Mouse (Mus musculus) stomach, postnatal 0 days (tissue): Measurements from ENCODE around the gene Creg1. TPM values are rescaled to one million over a fixed set of nuclear protein-coding genes. Genes with fewer than 3 reads are reported as not detected.

ENCODE experiments used
- ATAC-seq: fragments of 200-750 bp; cut with Nextera tagmentation; 2 replicates; pipeline ENCODE4 v1.8.0; 2017; ENCODE audit not compliant: low FRiP score, low TSS enrichment
- DNase-seq: peaks from one replicate; pipeline ENCODE4 v3.0.0-alpha.2; 2016; ENCODE audit warnings: low spot score
- H3K27ac ChIP-seq: fragments of 300-500 bp; sonication (generic); replicated peaks from 2 replicates; pipeline ENCODE4 v1.5.1; 2014; ENCODE audit warnings: mild to moderate bottlenecking, control low read depth
- H3K27me3 ChIP-seq: fragments of 300-500 bp; sonication (generic); 2 replicates; pipeline ENCODE4 v1.6.1; 2014; ENCODE audit warnings: low read length; ENCODE audit not compliant: control insufficient read depth, insufficient read depth
- H3K36me3 ChIP-seq: fragments of 300-500 bp; sonication (generic); 2 replicates; pipeline ENCODE4 v1.6.1; 2014; ENCODE audit warnings: low read length, mixed read lengths; ENCODE audit not compliant: control insufficient read depth, insufficient read depth
- H3K4me1 ChIP-seq: fragments of 300-500 bp; sonication (generic); replicated peaks from 2 replicates; pipeline ENCODE4 v1.6.1; 2014; ENCODE audit warnings: antibody characterized with exemption; ENCODE audit not compliant: control insufficient read depth, insufficient read depth
- H3K4me2 ChIP-seq: fragments of 300-500 bp; sonication (generic); replicated peaks from 2 replicates; pipeline ENCODE4 v1.6.1; 2014; ENCODE audit warnings: low read depth, mild to moderate bottlenecking, control low read depth, moderate library complexity
- H3K4me3 ChIP-seq: fragments of 300-500 bp; sonication (generic); 2 replicates; pipeline ENCODE4 v1.5.1; 2014; ENCODE audit warnings: low read depth, low read length, control low read depth
- H3K9ac ChIP-seq: fragments of 300-500 bp; sonication (generic); 2 replicates; pipeline ENCODE4 v1.6.1; 2014; ENCODE audit warnings: mild to moderate bottlenecking, low read length, control low read depth, mixed read lengths
- H3K9me3 ChIP-seq: fragments of 300-500 bp; sonication (generic); 2 replicates; pipeline ENCODE4 v1.6.1; 2016; ENCODE audit warnings: low read length; ENCODE audit not compliant: control insufficient read depth
- CTCF ChIP-seq: IDR thresholded peaks from 2 replicates; pipeline ENCODE4 v1.5.1; 2016; ENCODE audit warnings: antibody characterized with exemption, low read depth, mild to moderate bottlenecking, moderate library complexity
- EP300 ChIP-seq: optimal IDR thresholded peaks from 2 replicates; pipeline ENCODE3; 2016; ENCODE audit warnings: antibody characterized with exemption
- WGBS: fragments of 180-500 bp; shearing (Covaris S2); extraction: QIAGEN DNeasy Blood & Tissue Kit; methylation state at CpG from one replicate; pipeline ENCODE4 v1.1.7; 2014; 5-methylcytosine and 5-hydroxymethylcytosine counted together
- polyA plus RNA-seq: library from polyadenylated mRNA; unstranded; fragments of >200 nt; fragmentation: Nextera tagmentation; extraction: Ambion mirVana; gene quantifications from 2 replicates; pipeline ENCODE4 v1.2.1, GENCODE M21; 2015

Gene Creg1
- polyA plus RNA-seq, 1 experiment from 2014 or later = 139 TPM

- Histone ChIP-seq H3K9me3 (no peaks in the 10 kb centered on the region), H3K4me1 (no peaks in the 10 kb centered on the region), H3K36me3 (peaks cover 2% of the 10 kb centered on the region; the same call in 1 of the 2 replicates), H3K27ac (no peak overlapping the region), H3K4me3 (no peak overlapping the region), H3K27me3 (no peaks in the 10 kb centered on the region), H3K9ac (no peak overlapping the region), H3K4me2 (peak overlapping the region; percentile 38; the same call in 1 of the 2 replicates)
- TF ChIP-seq EP300 (no peak), CTCF (no peak)
- WGBS = 57% methylated on average over 7 of the region's 9 CpGs
- ATAC-seq = no peak
- no peak for DNase-seq
Observed at GRCm38 (mm10) chr1:165771998-165772397, 8.5 kb downstream of the Creg1 start.

GRCm38 (mm10) chr1:165775518-165776294 is 12.2 kb downstream of the Creg1 start:
- H3K4me3 ChIP-seq = no peak overlapping the region
- no peak overlapping the region for H3K27ac ChIP-seq
- no peak overlapping the region; the same call in 1 of the 2 replicates for H3K4me2 ChIP-seq
- no peaks in the 10 kb centered on the region for H3K9me3 ChIP-seq
- 47% methylated on average over 19 of the region's 19 CpGs for WGBS
- H3K4me1 ChIP-seq = no peaks in the 10 kb centered on the region
- no peaks in the 10 kb centered on the region for H3K27me3 ChIP-seq
- TF ChIP-seq CTCF (peak; percentile 81), EP300 (no peak)
- H3K36me3 ChIP-seq = peaks cover 2% of the 10 kb centered on the region; the same call in 1 of the 2 replicates
- H3K9ac ChIP-seq = no peak overlapping the region
- DNase-seq = peak; percentile 40
- ATAC-seq = no peak

DNA sequence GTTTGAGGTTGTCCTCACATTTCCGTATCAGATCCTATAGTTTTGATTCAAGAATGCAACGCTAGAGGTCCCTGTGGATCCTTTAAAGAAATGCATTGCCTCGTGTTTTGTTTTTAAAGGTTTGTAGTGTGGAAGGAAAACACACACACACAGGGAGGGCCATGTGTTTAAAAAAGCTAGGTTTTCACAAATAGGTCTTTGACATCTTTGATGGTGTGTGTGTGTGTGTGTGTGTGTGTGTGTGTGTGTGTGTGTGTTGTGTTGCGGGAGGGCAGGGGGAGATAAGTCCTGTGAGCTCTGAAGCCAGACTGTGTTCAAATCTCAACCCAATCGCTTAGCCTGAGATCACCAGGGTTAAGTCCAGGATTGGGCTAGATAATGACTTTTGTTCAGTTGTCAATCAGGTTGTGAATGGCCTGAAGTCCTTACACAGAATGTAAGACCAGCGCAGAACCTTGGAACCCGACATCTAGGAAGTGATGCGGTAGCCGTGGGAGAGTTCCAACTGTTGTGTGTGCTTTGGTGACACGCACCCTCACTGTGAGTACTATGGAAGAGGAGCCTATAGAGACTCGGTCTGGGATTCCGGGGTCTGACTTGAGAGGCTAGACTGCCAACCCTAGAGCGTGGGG is 16.5 kb downstream of the Creg1 start:
- Histone ChIP-seq H3K4me1 (no peaks in the 10 kb centered on the region), H3K27ac (no peak overlapping the region), H3K9ac (peak overlapping the region; percentile 27; the same call in 1 of the 2 replicates), H3K4me3 (peak overlapping the region; percentile 35), H3K36me3 (no peaks in the 10 kb centered on the region), H3K4me2 (peak overlapping the region; percentile 62), H3K9me3 (no peaks in the 10 kb centered on the region), H3K27me3 (no peaks in the 10 kb centered on the region)
- DNase-seq (peak; percentile 26), ATAC-seq (peak; percentile 69)
- TF ChIP-seq EP300 (no peak), CTCF (peak; percentile 72)
- 6% methylated on average over 13 of the region's 13 CpGs for WGBS

DNA sequence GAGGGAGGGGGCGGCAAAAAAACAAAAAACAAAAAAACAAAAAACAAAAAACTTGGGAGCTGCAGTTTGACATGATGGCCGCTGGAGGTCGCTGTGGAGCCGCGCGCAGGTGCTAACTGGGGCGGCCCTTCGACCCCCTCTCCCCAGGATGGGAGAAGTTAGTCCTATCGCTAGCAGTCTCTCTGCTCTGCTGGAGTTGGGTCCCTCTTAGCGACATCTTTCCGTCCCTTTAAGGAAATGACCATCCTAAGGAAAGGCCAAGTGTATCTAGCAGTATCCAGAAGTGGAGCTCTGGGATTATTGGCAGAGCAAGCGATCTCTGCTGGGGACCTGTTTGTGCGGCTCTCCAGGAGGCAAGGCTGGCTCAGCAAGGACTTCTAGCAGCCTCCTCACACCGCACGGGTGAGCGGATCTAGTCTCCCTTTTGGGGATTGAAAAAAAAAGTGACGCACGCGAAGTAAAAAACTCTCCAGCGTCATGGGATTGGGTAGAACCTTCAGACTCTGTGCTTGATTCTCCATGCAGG is 17.1 kb downstream of the Creg1 start:
- TF ChIP-seq CTCF (peak; percentile 91), EP300 (no peak)
- WGBS = 10% methylated on average over 20 of the region's 20 CpGs
- Histone ChIP-seq H3K27ac (no peak overlapping the region), H3K4me2 (peak overlapping the region; percentile 62), H3K36me3 (no peaks in the 10 kb centered on the region), H3K9me3 (no peaks in the 10 kb centered on the region), H3K9ac (no peak overlapping the region; the same call in 1 of the 2 replicates), H3K27me3 (no peaks in the 10 kb centered on the region), H3K4me1 (no peaks in the 10 kb centered on the region), H3K4me3 (peak overlapping the region; percentile 35)
- DNase-seq (peak; percentile 29), ATAC-seq (peak; percentile 60)

GRCm38 (mm10) chr1:165781426-165781825 is 17.9 kb downstream of the Creg1 start:
- DNase-seq (no peak), ATAC-seq (no peak)
- Histone ChIP-seq H3K4me1 (no peaks in the 10 kb centered on the region), H3K9ac (no peak overlapping the region), H3K27me3 (no peaks in the 10 kb centered on the region), H3K9me3 (no peaks in the 10 kb centered on the region), H3K27ac (no peak overlapping the region), H3K4me2 (no peak overlapping the region), H3K36me3 (no peaks in the 10 kb centered on the region), H3K4me3 (no peak overlapping the region)
- TF ChIP-seq CTCF = no peak
- no peak for TF ChIP-seq EP300
- 79% methylated on average over 9 of the region's 9 CpGs for WGBS

- Histone ChIP-seq H3K9me3 (no peaks in the 10 kb centered on the region), H3K36me3 (no peaks in the 10 kb centered on the region), H3K9ac (no peak overlapping the region), H3K27ac (no peak overlapping the region), H3K4me3 (no peak overlapping the region), H3K4me1 (no peaks in the 10 kb centered on the region), H3K4me2 (no peak overlapping the region), H3K27me3 (no peaks in the 10 kb centered on the region)
- no peak for TF ChIP-seq EP300
- no peak for TF ChIP-seq CTCF
- DNase-seq (no peak), ATAC-seq (no peak)
- WGBS = 88% methylated on average over 12 of the region's 12 CpGs
Observed at GRCm38 (mm10) chr1:165781911-165782310, 18.4 kb downstream of the Creg1 start.
